In genomic region chr2:115631031-115631434, GRCm38 (mm10) we compare ENCODE assay signal across 15 mouse cellular contexts. TPM values are rescaled to one million over a fixed set of nuclear protein-coding genes. Genes with fewer than 3 reads are reported as not detected.
DNase-seq lines count a peak whose midpoint lies in the region; ATAC-seq and TF ChIP-seq lines count a peak whose summit lies in the region.
"Had no signal": no experiment of that assay in that cellular context is flagged by ENCODE, and none has a peak within 500 bp of the region (broad histone marks: within the 10 kb centered on the region; RNA-seq: fewer than 3 reads in every experiment).

No protein-coding gene starts in this region.

- TF ChIP-seq CTCF in lung, embryonic 14.5 days (IDR thresholded peaks at IDR 0.05; ENCODE audit: low read depth), result no peak

- H3K4me3 ChIP-seq in lung, embryonic 14.5 days (ENCODE audit: low read depth, low read length), result no peak overlapping the region
- no peak overlapping the region for H3K4me3 ChIP-seq in hindbrain, embryonic 14.5 days (replicated peaks; ENCODE audit: low read length)
- no peak overlapping the region for H3K4me3 ChIP-seq in neural tube, embryonic 14.5 days (ENCODE audit: low read depth, low read length)
- H3K4me3 ChIP-seq: limb, embryonic 13.5 days; liver, embryonic 15.5 days; midbrain, embryonic 12.5 days had no signal

- no peak overlapping the region for H3K9ac ChIP-seq in lung, embryonic 14.5 days
- H3K9ac ChIP-seq in hindbrain, embryonic 14.5 days, result no peak overlapping the region
- no peak overlapping the region for H3K9ac ChIP-seq in neural tube, embryonic 14.5 days (replicated peaks; ENCODE audit: low read depth, low read length)
- H3K9ac ChIP-seq: limb, embryonic 13.5 days; liver, embryonic 15.5 days; midbrain, embryonic 12.5 days had no signal

- 50% methylated on average over 5 of the region's 5 CpGs for WGBS in lung, embryonic 14.5 days
- WGBS in hindbrain, embryonic 14.5 days, result 29% methylated on average over 5 of the region's 5 CpGs
- 14% methylated on average over 5 of the region's 5 CpGs for WGBS in neural tube, embryonic 14.5 days

- H3K36me3 ChIP-seq in lung, embryonic 14.5 days (ENCODE audit: insufficient read depth), result no peaks in the 10 kb centered on the region
- no peaks in the 10 kb centered on the region for H3K36me3 ChIP-seq in hindbrain, embryonic 14.5 days (replicated peaks; ENCODE audit: control insufficient read depth, insufficient read depth)
- no peaks in the 10 kb centered on the region for H3K36me3 ChIP-seq in neural tube, embryonic 14.5 days (ENCODE audit: control insufficient read depth, insufficient read depth, low read length)
- H3K36me3 ChIP-seq: midbrain, embryonic 12.5 days had no signal

- H3K27ac ChIP-seq in lung, embryonic 14.5 days (ENCODE audit: low read depth), result no peak overlapping the region
- 0 out of 2 replicates have a peak overlapping the region, but pooled peaks have one; percentile 65 for H3K27ac ChIP-seq in hindbrain, embryonic 14.5 days
- H3K27ac ChIP-seq in neural tube, embryonic 14.5 days (ENCODE audit: low read depth, low read length), result no peak overlapping the region
- H3K27ac ChIP-seq: limb, embryonic 13.5 days; liver, embryonic 15.5 days; midbrain, embryonic 12.5 days had no signal

- no peak for ATAC-seq in lung, embryonic 14.5 days (ENCODE audit: insufficient read depth)
- ATAC-seq in hindbrain, embryonic 14.5 days (ENCODE audit: low FRiP score), result peak; percentile 83
- ATAC-seq in neural tube, embryonic 14.5 days (ENCODE audit: low read depth), result peak; percentile 85; the same call in 1 of the 2 replicates

- H3K27me3 ChIP-seq in lung, embryonic 14.5 days (ENCODE audit: insufficient read depth, low read length), result no peaks in the 10 kb centered on the region
- no peaks in the 10 kb centered on the region for H3K27me3 ChIP-seq in hindbrain, embryonic 14.5 days (ENCODE audit: control insufficient read depth, insufficient read depth, low read length)
- no peaks in the 10 kb centered on the region for H3K27me3 ChIP-seq in neural tube, embryonic 14.5 days (ENCODE audit: control insufficient read depth, insufficient read depth, low read length)
- H3K27me3 ChIP-seq: limb, embryonic 13.5 days; liver, embryonic 15.5 days; midbrain, embryonic 12.5 days had no signal

- H3K4me1 ChIP-seq in lung, embryonic 14.5 days (ENCODE audit: insufficient read depth), result no peaks in the 10 kb centered on the region
- H3K4me1 ChIP-seq in hindbrain, embryonic 14.5 days (replicated peaks; ENCODE audit: control insufficient read depth, insufficient read depth, low read length), result peaks cover 4% of the 10 kb centered on the region; the same call in 1 of the 2 replicates
- H3K4me1 ChIP-seq in neural tube, embryonic 14.5 days (ENCODE audit: control insufficient read depth, insufficient read depth, low read length), result peaks cover 5% of the 10 kb centered on the region; the same call in 1 of the 2 replicates
- H3K4me1 ChIP-seq: limb, embryonic 13.5 days; liver, embryonic 15.5 days had no signal

- H3K4me2 ChIP-seq in lung, embryonic 14.5 days, result no peak overlapping the region
- H3K4me2 ChIP-seq in hindbrain, embryonic 14.5 days (replicated peaks), result no peak overlapping the region
- H3K4me2 ChIP-seq in neural tube, embryonic 14.5 days (ENCODE audit: low read depth, low read length), result no peak overlapping the region
- H3K4me2 ChIP-seq: limb, embryonic 13.5 days; liver, embryonic 15.5 days; midbrain, embryonic 12.5 days had no signal

- no peaks in the 10 kb centered on the region for H3K9me3 ChIP-seq in lung, embryonic 14.5 days (ENCODE audit: low read depth, low read length)
- H3K9me3 ChIP-seq in hindbrain, embryonic 14.5 days (ENCODE audit: control insufficient read depth, low read length), result no peaks in the 10 kb centered on the region
- H3K9me3 ChIP-seq in neural tube, embryonic 14.5 days (ENCODE audit: control insufficient read depth, low read length), result no peaks in the 10 kb centered on the region
- H3K9me3 ChIP-seq: limb, embryonic 13.5 days; liver, embryonic 15.5 days; midbrain, embryonic 12.5 days had no signal

- peak; percentile 2 for DNase-seq in lung, embryonic 14.5 days
- DNase-seq in lung, postnatal 36 days, result no peak
- DNase-seq in embryo, embryonic 11.5 days (ENCODE audit: low read depth, low spot score), result peak; percentile 37
- peak; percentile 76 for DNase-seq in hindbrain, embryonic 14.5 days (ENCODE audit: low spot score)
- no peak for DNase-seq in testis, postnatal 14 days (ENCODE audit: low spot score)
- no peak for DNase-seq in adrenal gland, postnatal 14 days
- DNase-seq: B cell, adult 2 months; cerebellum, adult 8-10 months; kidney, adult 8-10 months; lung, postnatal 14 days; thymus, postnatal 4 days had no signal

RNA-seq across cellular contexts. Expression of gene BC052040, which starts 49.5 kb away (rescaled TPM):
- 11.2 and 11.7 TPM in 2 replicates for polyA plus RNA-seq in lung, embryonic 14.5 days (2014; fragmentation: Nextera tagmentation; extraction: Ambion mirVana)
- polyA plus RNA-seq in hindbrain, embryonic 14.5 days (2014; fragmentation: Nextera tagmentation; extraction: Ambion mirVana), result 16.6 and 20.8 TPM in 2 replicates
- polyA plus RNA-seq in neural tube, embryonic 14.5 days (2014; fragmentation: Nextera tagmentation; extraction: Ambion mirVana), result 10.3 and 12.6 TPM in 2 replicates
- 4.0 and 4.6 TPM in 2 replicates for total RNA-seq in adrenal gland, postnatal 14 days (2021)

Comparison
In these comparisons a context has a peak if more than half of its experiments do, and no peak if none do; other contexts are left out.
1. DNase-seq: peak in lung, embryonic 14.5 days (single experiment), embryo, embryonic 11.5 days (single experiment) and hindbrain, embryonic 14.5 days (single experiment); none in lung, postnatal 36 days (single experiment), testis, postnatal 14 days (single experiment) and adrenal gland, postnatal 14 days (single experiment).